Mouse (Mus musculus) MEL (cell line): ENCODE measurements around the gene Rock2. TPM values are rescaled to one million over a fixed set of nuclear protein-coding genes. Genes with fewer than 3 reads are reported as not detected.

ENCODE experiments used
- DNase-seq: peaks from one replicate; pipeline ENCODE4 v3.0.0; 2011; ENCODE audit warnings: low read depth, low spot score
- H3K27ac ChIP-seq: 2 replicates; pipeline ENCODE4 v1.5.1; 2012; ENCODE audit warnings: low read depth, mild to moderate bottlenecking, control low read depth, low read length, moderate library complexity; ENCODE audit not compliant: control insufficient read depth
- H3K27me3 ChIP-seq, 2 experiments: fragments of 150-350 bp in 1 of 2; sonication (generic) in 1 of 2; 2 replicates each; pipeline ENCODE4 v1.6.1; 2012; ENCODE audit warnings: low read length in 2 of 2, mild to moderate bottlenecking in 2 of 2, improper control_type of control experiment in 1 of 2, moderate library complexity in 1 of 2; ENCODE audit not compliant: insufficient read depth in 2 of 2, control insufficient read depth in 1 of 2
- H3K36me3 ChIP-seq, 2 experiments: 2 replicates each; pipeline ENCODE4 v1.6.1; 2012 to 2014; ENCODE audit warnings: low read length in 2 of 2, improper control_type of control experiment in 1 of 2, inconsistent platforms in 1 of 2, mild to moderate bottlenecking in 1 of 2; ENCODE audit not compliant: insufficient read depth in 2 of 2, control insufficient read depth in 1 of 2
- H3K4me1 ChIP-seq, 2 experiments: fragments of 150-350 bp in 1 of 2; sonication (generic) in 1 of 2; 2 replicates each; pipeline ENCODE4 v1.6.1; 2012; ENCODE audit warnings: low read length in 2 of 2, improper control_type of control experiment in 1 of 2, mild to moderate bottlenecking in 1 of 2; ENCODE audit not compliant: insufficient read depth in 2 of 2, control insufficient read depth in 1 of 2
- H3K4me3 ChIP-seq, 2 experiments: fragments of 150-350 bp in 1 of 2; sonication (generic) in 1 of 2; 2 replicates each; pipeline ENCODE4 v1.5.1; 2012; ENCODE audit warnings: low read depth in 2 of 2, low read length in 2 of 2, mild to moderate bottlenecking in 2 of 2, moderate library complexity in 2 of 2, control low read depth in 1 of 2, improper control_type of control experiment in 1 of 2; ENCODE audit not compliant: control insufficient read depth in 1 of 2, insufficient read depth in 1 of 2
- H3K79me2 ChIP-seq: 2 replicates; pipeline ENCODE4 v1.6.1; 2012; ENCODE audit warnings: mild to moderate bottlenecking, low read length, moderate library complexity; ENCODE audit not compliant: control insufficient read depth, poor library complexity, insufficient read depth
- H3K9ac ChIP-seq: 2 replicates; pipeline ENCODE4 v1.6.1; 2012; ENCODE audit warnings: low read depth, mild to moderate bottlenecking, control low read depth, low read length, moderate library complexity; ENCODE audit not compliant: control insufficient read depth, poor library complexity, severe bottlenecking
- H3K9me3 ChIP-seq: fragments of 150-350 bp; sonication (generic); replicated peaks from 2 replicates; pipeline ENCODE4 v1.6.1; 2012; ENCODE audit warnings: mild to moderate bottlenecking, low read length, improper control_type of control experiment, moderate library complexity; ENCODE audit not compliant: insufficient read depth
- BHLHE40 ChIP-seq: IDR thresholded peaks from 2 replicates; pipeline ENCODE4 v1.6.1; 2012; ENCODE audit warnings: low read depth, mild to moderate bottlenecking, inconsistent platforms, low read length, improper control_type of control experiment, borderline replicate concordance
- CHD1 ChIP-seq: IDR thresholded peaks from 2 replicates; pipeline ENCODE4 v1.6.1; 2012; ENCODE audit warnings: low read depth, mild to moderate bottlenecking, inconsistent platforms, low read length, improper control_type of control experiment
- CTCF ChIP-seq, 3 experiments: IDR thresholded peaks in 2 of 3; conservative IDR thresholded peaks in 1 of 3; 2 replicates each; pipeline ENCODE4 v1.5.1; 2011 to 2012; ENCODE audit warnings: low read length in 3 of 3, low read depth in 2 of 3, mild to moderate bottlenecking in 2 of 3, improper control_type of control experiment in 1 of 3, inconsistent platforms in 1 of 3, mixed read lengths in 1 of 3, moderate library complexity in 1 of 3; ENCODE audit not compliant: control insufficient read depth in 1 of 3, insufficient read depth in 1 of 3, poor library complexity in 1 of 3, severe bottlenecking in 1 of 3
- EP300 ChIP-seq, 2 experiments: IDR thresholded peaks; 2 replicates each; pipeline ENCODE4 v1.6.1; 2011; ENCODE audit warnings: improper control_type of control experiment in 2 of 2, low read length in 2 of 2, low read depth in 1 of 2, mild to moderate bottlenecking in 1 of 2
- GABPA ChIP-seq: IDR thresholded peaks from 2 replicates; pipeline ENCODE4 v1.6.1; 2012; ENCODE audit warnings: low read depth, mild to moderate bottlenecking, inconsistent platforms, low read length, improper control_type of control experiment, moderate library complexity
- GATA1 ChIP-seq: IDR thresholded peaks from 2 replicates; pipeline ENCODE4 v1.6.1; 2011; ENCODE audit warnings: low read depth, low read length, improper control_type of control experiment
- HCFC1 ChIP-seq: IDR thresholded peaks from 2 replicates; pipeline ENCODE4 v1.6.1; 2012; ENCODE audit warnings: low read depth, mild to moderate bottlenecking, inconsistent platforms, low read length, improper control_type of control experiment, moderate library complexity
- MAFK ChIP-seq: IDR thresholded peaks from 2 replicates; pipeline ENCODE4 v1.6.1; 2011; ENCODE audit warnings: low read depth, mild to moderate bottlenecking, low read length, improper control_type of control experiment, borderline replicate concordance
- MEF2A ChIP-seq: IDR thresholded peaks from 2 replicates; pipeline ENCODE4 v1.6.1; 2014; ENCODE audit warnings: low read depth, mild to moderate bottlenecking, inconsistent platforms, low read length, improper control_type of control experiment; ENCODE audit not compliant: poor library complexity, insufficient replicate concordance, severe bottlenecking; ENCODE audit errors: extremely low read depth
- MXI1 ChIP-seq: IDR thresholded peaks from 2 replicates; pipeline ENCODE4 v1.6.1; 2011; ENCODE audit warnings: mild to moderate bottlenecking, low read depth, low read length, improper control_type of control experiment
- MYB ChIP-seq: IDR thresholded peaks from 2 replicates; pipeline ENCODE4 v1.6.1; 2011; ENCODE audit warnings: mild to moderate bottlenecking, low read depth, low read length, improper control_type of control experiment
- NELFE ChIP-seq: IDR thresholded peaks from 2 replicates; pipeline ENCODE4 v1.6.1; 2011; ENCODE audit warnings: low read depth, low read length, improper control_type of control experiment
- NRF1 ChIP-seq: IDR thresholded peaks from 2 replicates; pipeline ENCODE4 v1.6.1; 2014; ENCODE audit warnings: low read depth, mild to moderate bottlenecking, inconsistent platforms, low read length, improper control_type of control experiment, moderate library complexity; ENCODE audit not compliant: poor library complexity, insufficient read depth, severe bottlenecking
- POLR2AphosphoS2 ChIP-seq: IDR thresholded peaks from 2 replicates; pipeline ENCODE4 v1.6.1; 2011; ENCODE audit warnings: low read length, improper control_type of control experiment
- POLR2AphosphoS5 ChIP-seq: IDR thresholded peaks from 2 replicates; pipeline ENCODE4 v1.6.1; 2012; ENCODE audit warnings: low read depth, borderline replicate concordance, mild to moderate bottlenecking, inconsistent platforms, low read length, moderate library complexity, mixed read lengths
- RAD21 ChIP-seq: IDR thresholded peaks from 2 replicates; pipeline ENCODE4 v1.6.1; 2011; ENCODE audit warnings: mild to moderate bottlenecking, low read depth, low read length, improper control_type of control experiment
- SIN3A ChIP-seq: IDR thresholded peaks from 2 replicates; pipeline ENCODE4 v1.6.1; 2012; ENCODE audit warnings: low read length, improper control_type of control experiment, inconsistent platforms
- TCF12 ChIP-seq: IDR thresholded peaks from 2 replicates; pipeline ENCODE4 v1.6.1; 2014; ENCODE audit warnings: low read depth, mild to moderate bottlenecking, inconsistent platforms, low read length, improper control_type of control experiment, moderate library complexity
- ZC3H11A ChIP-seq: IDR thresholded peaks from 2 replicates; pipeline ENCODE4 v1.6.1; 2012; ENCODE audit warnings: low read depth, mild to moderate bottlenecking, inconsistent platforms, low read length, improper control_type of control experiment
- ZNF384 ChIP-seq: IDR thresholded peaks from 2 replicates; pipeline ENCODE4 v1.6.1; 2012; ENCODE audit warnings: low read depth, mild to moderate bottlenecking, inconsistent platforms, low read length, improper control_type of control experiment
- polyA plus RNA-seq, 2 experiments: library from polyadenylated mRNA; stranded (reverse) in 1 of 2; unstranded in 1 of 2; fragments of >175 nt in 1 of 2; fragments of >200 nt in 1 of 2; gene quantifications; 2 replicates each; pipeline versions ENCODE4 v1.2.1 to v1.2.4; 2012; ENCODE audit warnings: low replicate concordance in 2 of 2, low read depth in 1 of 2; ENCODE audit not compliant: insufficient read length in 2 of 2, insufficient read depth in 1 of 2, missing spikeins in 1 of 2
- total RNA-seq: library from RNA; depleted of rRNA; stranded (reverse); fragments of 300-350 nt; gene quantifications from 2 replicates; pipeline ENCODE4 v1.2.3, GENCODE M21; 2012

Gene Rock2
- total and polyA plus RNA-seq, 3 experiments, result 10.9 to 46.4 (median 14.4) TPM

- TF ChIP-seq CTCF (IDR thresholded peaks at IDR 0.05 in 2 of 3, conservative IDR thresholded peaks at IDR 0.05 in 1 of 3; ENCODE audit: control insufficient read depth in 1 of 3, insufficient read depth in 1 of 3, low read depth in 2 of 3, low read length in 3 of 3, poor library complexity in 1 of 3, severe bottlenecking in 1 of 3), result no peak
Measured at GRCm38 (mm10) chr12:16876667-16877066, 18.0 kb upstream of the Rock2 start (continued).

DNA sequence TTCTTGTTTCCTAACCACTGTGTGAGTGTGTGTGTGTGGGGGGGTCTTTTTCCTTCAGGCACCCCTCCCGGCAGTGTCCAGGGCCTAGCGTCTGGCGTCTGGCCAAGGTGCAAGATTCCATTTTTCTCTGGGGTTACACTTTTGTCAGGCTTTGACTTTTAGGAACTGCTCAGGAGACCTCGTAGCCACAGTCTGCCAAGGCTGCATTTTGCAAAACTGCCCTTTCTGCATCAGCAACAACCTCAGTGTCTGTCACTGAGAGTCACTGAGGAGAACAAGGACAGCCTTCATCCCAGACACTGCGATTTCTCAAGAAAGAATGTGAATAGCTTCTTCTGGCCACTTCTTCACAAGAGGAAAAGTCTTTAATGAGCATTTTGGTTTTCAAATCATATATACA, 17.6 kb upstream of the Rock2 start:
- Histone ChIP-seq H3K4me3 (no peak overlapping the region), H3K9me3 (no peaks in the 10 kb centered on the region), H3K9ac (no peak overlapping the region), H3K79me2 (no peaks in the 10 kb centered on the region), H3K27me3 (peaks cover 0 to 1% of the 10 kb centered on the region in 2 experiments; a peak in 2 of 4 replicates), H3K4me1 (no peaks in the 10 kb centered on the region), H3K27ac (no peak overlapping the region), H3K36me3 (no peaks in the 10 kb centered on the region)
- DNase-seq, result no peak
- TF ChIP-seq CTCF (IDR thresholded peaks at IDR 0.05 in 2 of 3, conservative IDR thresholded peaks at IDR 0.05 in 1 of 3; ENCODE audit: control insufficient read depth in 1 of 3, insufficient read depth in 1 of 3, low read depth in 2 of 3, low read length in 3 of 3, poor library complexity in 1 of 3, severe bottlenecking in 1 of 3), result no peak
- no peak for TF ChIP-seq NRF1
- TF ChIP-seq CHD1, result no peak
- no peak for TF ChIP-seq SIN3A

- Histone ChIP-seq H3K4me3 (no peak overlapping the region), H3K9me3 (no peaks in the 10 kb centered on the region), H3K79me2 (no peaks in the 10 kb centered on the region), H3K27ac (no peak overlapping the region), H3K27me3 (peaks cover 0 to 1% of the 10 kb centered on the region in 2 experiments; a peak in 2 of 4 replicates), H3K36me3 (no peaks in the 10 kb centered on the region), H3K9ac (no peak overlapping the region), H3K4me1 (no peaks in the 10 kb centered on the region)
- DNase-seq, result no peak
- TF ChIP-seq MAFK (no peak), RAD21 (no peak), EP300 (IDR thresholded peaks at IDR 0.05; ENCODE audit: low read depth in 1 of 2, low read length in 2 of 2) (no peak), CTCF (IDR thresholded peaks at IDR 0.05 in 2 of 3, conservative IDR thresholded peaks at IDR 0.05 in 1 of 3; ENCODE audit: control insufficient read depth in 1 of 3, insufficient read depth in 1 of 3, low read depth in 2 of 3, low read length in 3 of 3, poor library complexity in 1 of 3, severe bottlenecking in 1 of 3) (no peak), GABPA (no peak), MEF2A (no peak), TCF12 (no peak), HCFC1 (no peak), ZC3H11A (no peak), ZNF384 (no peak), MYB (no peak), MXI1 (no peak), GATA1 (no peak), POLR2AphosphoS2 (no peak), CHD1 (no peak), BHLHE40 (no peak), POLR2AphosphoS5 (no peak), NELFE (no peak)
Measured at GRCm38 (mm10) chr12:16877679-16878078, 17.0 kb upstream of the Rock2 start.
